ENCODE assay signal across 8 mouse cellular contexts in genomic region chr19:40611830-40612506, GRCm38 (mm10). TPM values are rescaled to one million over a fixed set of nuclear protein-coding genes. Genes with fewer than 3 reads are reported as not detected.
DNase-seq lines count a peak whose midpoint lies in the region; ATAC-seq lines count a peak whose summit lies in the region.

TSS of gene Tctn3 (minus strand) at chr19:40612233.
TSS of gene Entpd1 (plus strand) at chr19:40612366.

- H3K4me1 ChIP-seq in heart, embryonic 14.5 days (ENCODE audit: control insufficient read depth in 2 of 2, insufficient read depth in 2 of 2, low read length in 2 of 2): peaks cover 4 to 7% of the 10 kb centered on the region in 2 experiments; a peak in 3 of 4 replicates
- peaks cover 10% of the 10 kb centered on the region for H3K4me1 ChIP-seq in liver, embryonic 13.5 days (replicated peaks)
- H3K4me1 ChIP-seq in stomach, embryonic 16.5 days (ENCODE audit: control insufficient read depth, insufficient read depth, low read length): peaks cover 6% of the 10 kb centered on the region; the same call in 1 of the 2 replicates

- H3K27ac ChIP-seq in heart, embryonic 14.5 days (replicated peaks in 1 of 2; ENCODE audit: control insufficient read depth in 1 of 2, insufficient read depth in 1 of 2, low read depth in 2 of 2, low read length in 2 of 2): no peak within 1 kb of the TSS
- no peak within 1 kb of the TSS for H3K27ac ChIP-seq in liver, embryonic 13.5 days
- no peak within 1 kb of the TSS for H3K27ac ChIP-seq in stomach, embryonic 16.5 days (ENCODE audit: low read length)

- H3K4me3 ChIP-seq in heart, embryonic 14.5 days (ENCODE audit: control insufficient read depth in 1 of 2, insufficient read depth in 1 of 2, low read depth in 1 of 2, low read length in 2 of 2): peak within 1 kb of the TSS; percentile 82 to 95
- H3K4me3 ChIP-seq in liver, embryonic 13.5 days (replicated peaks): peak within 1 kb of the TSS; percentile 76
- H3K4me3 ChIP-seq in stomach, embryonic 16.5 days (replicated peaks; ENCODE audit: low read length): peak within 1 kb of the TSS; percentile 85

- peak within 1 kb of the TSS; percentile 86 for H3K4me2 ChIP-seq in heart, embryonic 14.5 days (ENCODE audit: low read length)
- peak within 1 kb of the TSS; percentile 84 for H3K4me2 ChIP-seq in liver, embryonic 13.5 days
- peak within 1 kb of the TSS; percentile 85 for H3K4me2 ChIP-seq in stomach, embryonic 16.5 days (ENCODE audit: low read depth, low read length)

- H3K9me3 ChIP-seq in heart, embryonic 14.5 days (ENCODE audit: control insufficient read depth, low read length): no peaks in the 10 kb centered on the region
- H3K9me3 ChIP-seq in liver, embryonic 13.5 days (replicated peaks): no peaks in the 10 kb centered on the region
- no peaks in the 10 kb centered on the region for H3K9me3 ChIP-seq in stomach, embryonic 16.5 days (replicated peaks; ENCODE audit: control insufficient read depth, low read length)

- no peaks in the 10 kb centered on the region for H3K27me3 ChIP-seq in heart, embryonic 14.5 days (ENCODE audit: control insufficient read depth, insufficient read depth, low read length)
- no peaks in the 10 kb centered on the region for H3K27me3 ChIP-seq in liver, embryonic 13.5 days
- no peaks in the 10 kb centered on the region for H3K27me3 ChIP-seq in stomach, embryonic 16.5 days (ENCODE audit: control insufficient read depth, insufficient read depth, low read length)

- peak; percentile 99 for ATAC-seq in CD4-positive, CD25-positive, alpha-beta regulatory T cell, adult 4 months
- ATAC-seq in heart, embryonic 14.5 days (ENCODE audit: insufficient number of reproducible peaks, insufficient read depth, low FRiP score, low read depth): peak; percentile 100
- ATAC-seq in liver, embryonic 13.5 days (ENCODE audit: low read depth): peak; percentile 100
- ATAC-seq in stomach, embryonic 16.5 days (ENCODE audit: insufficient read depth, low FRiP score): peak; percentile 100

- WGBS in heart, embryonic 14.5 days: under 1% methylated on average over 45 of the region's 45 CpGs
- WGBS in liver, embryonic 13.5 days (ENCODE audit: insufficient replicate concordance): under 1% methylated on average over 45 of the region's 45 CpGs
- WGBS in stomach, embryonic 16.5 days: under 1% methylated on average over 45 of the region's 45 CpGs

- H3K9ac ChIP-seq in heart, embryonic 14.5 days (ENCODE audit: low read length): peak within 1 kb of the TSS; percentile 78
- peak within 1 kb of the TSS; percentile 72 for H3K9ac ChIP-seq in liver, embryonic 13.5 days
- peak within 1 kb of the TSS; percentile 78 for H3K9ac ChIP-seq in stomach, embryonic 16.5 days (ENCODE audit: low read length)

- peaks cover 30% of the 10 kb centered on the region for H3K36me3 ChIP-seq in heart, embryonic 14.5 days (ENCODE audit: control insufficient read depth, insufficient read depth, low read length)
- H3K36me3 ChIP-seq in liver, embryonic 13.5 days: peaks cover 15% of the 10 kb centered on the region; the same call in 1 of the 2 replicates
- no peaks in the 10 kb centered on the region for H3K36me3 ChIP-seq in stomach, embryonic 16.5 days (ENCODE audit: control insufficient read depth, insufficient read depth, low read length)

- DNase-seq in c-Kit-negative CD71-positive TER-119-positive erythroid progenitor cells, embryonic 14.5 days (ENCODE audit: low read depth, low spot score): peak; percentile 79
- peak; percentile 94 for DNase-seq in fibroblast of lung, adult 2 months (ENCODE audit: low read depth)
- peak; percentile 97 for DNase-seq in kidney, postnatal 14 days
- DNase-seq in liver, embryonic 13.5 days: peak; percentile 93
- peak; percentile 99 for DNase-seq in neural tube, embryonic 10.5 days (ENCODE audit: extremely low spot score, low spot score)

RNA-seq across cellular contexts. Expression of gene Tctn3, which starts in this region (rescaled TPM):
- polyA plus RNA-seq in CD4-positive, CD25-positive, alpha-beta regulatory T cell, adult 4 months (2017; shearing (Covaris generic)): 10 to 100 TPM in 1 of 2 experiments, 1 to 10 TPM in 1; 8.5 to 13.1 TPM
- 10.3 and 10.7 TPM in 2 replicates for polyA plus RNA-seq in heart, embryonic 14.5 days (2014; fragmentation: Nextera tagmentation; extraction: Ambion mirVana)
- polyA plus RNA-seq in liver, embryonic 13.5 days (2015; fragmentation: Nextera tagmentation; extraction: Ambion mirVana): 1.9 and 2.6 TPM in 2 replicates
- 9.2 and 9.4 TPM in 2 replicates for polyA plus RNA-seq in stomach, embryonic 16.5 days (2015; fragmentation: Nextera tagmentation; extraction: Ambion mirVana)

RNA-seq across cellular contexts. Expression of gene Entpd1, which starts in this region (rescaled TPM):
- 10 to 100 TPM; 44.4 to 58.8 TPM for polyA plus RNA-seq in CD4-positive, CD25-positive, alpha-beta regulatory T cell, adult 4 months (2017; shearing (Covaris generic))
- 11.6 and 13.4 TPM in 2 replicates for polyA plus RNA-seq in heart, embryonic 14.5 days (2014; fragmentation: Nextera tagmentation; extraction: Ambion mirVana)
- polyA plus RNA-seq in liver, embryonic 13.5 days (2015; fragmentation: Nextera tagmentation; extraction: Ambion mirVana): 2.6 and 3.3 TPM in 2 replicates
- 14.0 and 16.2 TPM in 2 replicates for polyA plus RNA-seq in stomach, embryonic 16.5 days (2015; fragmentation: Nextera tagmentation; extraction: Ambion mirVana)
